Mouse (Mus musculus) G1E (cell line): ENCODE data around the gene Itga7.

Experiments
- CTCF ChIP-seq: IDR thresholded peaks from 2 replicates; pipeline ENCODE4 v1.5.1; 2012; ENCODE audit warnings: low read depth, low read length, inconsistent platforms, mixed read lengths
- GATA1 ChIP-seq: IDR thresholded peaks from 2 replicates; pipeline ENCODE4 v1.6.1; 2012; ENCODE audit warnings: borderline replicate concordance, low read length, inconsistent platforms, mixed read lengths
- TAL1 ChIP-seq: conservative IDR thresholded peaks from 2 replicates; pipeline ENCODE4 v1.6.1; 2012; ENCODE audit warnings: low read depth, low read length, inconsistent platforms, mixed read lengths

- TF ChIP-seq CTCF (no peak), TAL1 (no peak), GATA1 (no peak)
These were observed 3.8 kb upstream of the Itga7 start for GRCm38 (mm10) chr10:128929638-128930378.
